Mouse (Mus musculus) liver, embryonic 16.5 days (tissue): ENCODE data around the gene Zeb2. TPM values are rescaled to one million over a fixed set of nuclear protein-coding genes. Genes with fewer than 3 reads are reported as not detected.

ENCODE experiments used
- ATAC-seq: fragments of 200-750 bp; cut with Nextera tagmentation; 2 replicates; pipeline ENCODE4 v1.8.0; 2017; ENCODE audit warnings: low read depth, mild to moderate bottlenecking, moderate number of reproducible peaks, moderate library complexity
- H3K27ac ChIP-seq: fragments of 300-500 bp; sonication (generic); 2 replicates; pipeline ENCODE4 v1.5.1; 2014; ENCODE audit warnings: mild to moderate bottlenecking, low read length
- H3K27me3 ChIP-seq: fragments of 300-500 bp; sonication (generic); 2 replicates; pipeline ENCODE4 v1.6.1; 2014; ENCODE audit warnings: low read depth, low read length, mixed read lengths; ENCODE audit not compliant: control insufficient read depth, insufficient read depth
- H3K36me3 ChIP-seq: fragments of 300-500 bp; sonication (generic); 2 replicates; pipeline ENCODE4 v1.6.1; 2014; ENCODE audit warnings: mild to moderate bottlenecking; ENCODE audit not compliant: control insufficient read depth, insufficient read depth
- H3K4me1 ChIP-seq: fragments of 300-500 bp; sonication (generic); 2 replicates; pipeline ENCODE4 v1.6.1; 2014; ENCODE audit warnings: low read depth, low read length, mixed read lengths; ENCODE audit not compliant: control insufficient read depth
- H3K4me2 ChIP-seq: fragments of 300-500 bp; sonication (generic); 2 replicates; pipeline ENCODE4 v1.6.1; 2014; ENCODE audit warnings: low read depth, low read length, mixed read lengths
- H3K4me3 ChIP-seq: fragments of 300-500 bp; sonication (generic); 2 replicates; pipeline ENCODE4 v1.5.1; 2014; ENCODE audit warnings: low read depth, mild to moderate bottlenecking, low read length
- H3K9ac ChIP-seq: fragments of 300-500 bp; sonication (generic); 2 replicates; pipeline ENCODE4 v1.6.1; 2014; ENCODE audit warnings: low read depth, low read length
- H3K9me3 ChIP-seq: fragments of 300-500 bp; sonication (generic); replicated peaks from 2 replicates; pipeline ENCODE4 v1.6.1; 2016; ENCODE audit warnings: low read length; ENCODE audit not compliant: control insufficient read depth
- WGBS: fragments of 180-500 bp; shearing (Covaris S2); extraction: QIAGEN DNeasy Blood & Tissue Kit; methylation state at CpG from one replicate; pipeline ENCODE4 v1.1.7; 2014; ENCODE audit not compliant: insufficient replicate concordance; 5-methylcytosine and 5-hydroxymethylcytosine counted together
- polyA plus RNA-seq: library from polyadenylated mRNA; unstranded; fragments of >200 nt; fragmentation: Nextera tagmentation; extraction: Ambion mirVana; gene quantifications from 2 replicates; pipeline ENCODE4 v1.2.1, GENCODE M21; 2015

Gene Zeb2
- polyA plus RNA-seq, 1 experiment from 2014 or later = 12.1 TPM

DNA sequence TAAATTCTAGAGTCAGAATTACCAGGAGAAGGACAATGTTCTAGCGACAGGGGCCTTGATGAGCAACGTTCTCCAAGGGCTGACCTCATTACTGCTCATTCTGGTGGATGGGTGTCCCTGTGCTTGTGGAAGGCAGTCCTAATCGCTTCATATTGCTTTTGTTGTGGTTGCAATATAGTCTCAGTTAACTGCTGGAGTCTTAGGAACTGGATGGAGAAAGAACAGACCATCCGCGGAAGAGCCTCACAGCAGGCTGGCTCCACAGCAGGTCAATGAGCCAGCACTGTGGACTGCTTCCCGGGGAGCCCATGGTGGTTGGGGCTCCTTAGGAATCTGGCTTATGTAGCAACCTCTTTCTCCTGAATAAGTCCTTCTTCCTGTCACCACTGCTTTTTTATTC, 12.4 kb upstream of the Zeb2 start:
- ATAC-seq = no peak
- Histone ChIP-seq H3K27ac (no peak overlapping the region), H3K4me3 (no peak overlapping the region), H3K4me2 (no peak overlapping the region), H3K4me1 (no peaks in the 10 kb centered on the region), H3K9ac (no peak overlapping the region), H3K9me3 (no peaks in the 10 kb centered on the region), H3K36me3 (no peaks in the 10 kb centered on the region), H3K27me3 (no peaks in the 10 kb centered on the region)
- WGBS = 71% methylated on average over 6 of the region's 6 CpGs

DNA sequence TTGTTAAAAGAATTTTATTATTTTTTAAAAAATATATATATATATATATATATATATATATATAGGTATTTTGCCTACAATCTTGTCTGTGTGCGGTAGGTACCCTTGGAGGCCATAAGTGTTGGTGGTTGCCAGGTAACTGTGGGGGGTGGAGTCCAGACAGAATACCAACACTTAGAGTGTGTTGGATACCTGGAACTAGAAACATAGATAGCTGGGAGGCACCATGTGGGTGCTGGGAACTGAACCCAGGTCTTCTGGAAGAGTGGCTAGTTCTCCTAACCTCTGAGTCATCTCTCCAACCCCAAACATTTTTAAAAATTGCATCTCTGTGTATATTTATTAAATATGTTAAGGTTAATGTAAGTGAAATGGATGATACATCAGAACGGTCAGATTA, 11.5 kb upstream of the Zeb2 start:
- no peaks in the 10 kb centered on the region for H3K27me3 ChIP-seq
- 87% methylated on average over 2 of the region's 2 CpGs for WGBS
- no peak overlapping the region for H3K27ac ChIP-seq
- no peak overlapping the region for H3K4me3 ChIP-seq
- no peaks in the 10 kb centered on the region for H3K9me3 ChIP-seq
- H3K36me3 ChIP-seq = no peaks in the 10 kb centered on the region
- no peaks in the 10 kb centered on the region for H3K4me1 ChIP-seq
- no peak overlapping the region for H3K9ac ChIP-seq
- no peak for ATAC-seq
- no peak overlapping the region for H3K4me2 ChIP-seq

DNA sequence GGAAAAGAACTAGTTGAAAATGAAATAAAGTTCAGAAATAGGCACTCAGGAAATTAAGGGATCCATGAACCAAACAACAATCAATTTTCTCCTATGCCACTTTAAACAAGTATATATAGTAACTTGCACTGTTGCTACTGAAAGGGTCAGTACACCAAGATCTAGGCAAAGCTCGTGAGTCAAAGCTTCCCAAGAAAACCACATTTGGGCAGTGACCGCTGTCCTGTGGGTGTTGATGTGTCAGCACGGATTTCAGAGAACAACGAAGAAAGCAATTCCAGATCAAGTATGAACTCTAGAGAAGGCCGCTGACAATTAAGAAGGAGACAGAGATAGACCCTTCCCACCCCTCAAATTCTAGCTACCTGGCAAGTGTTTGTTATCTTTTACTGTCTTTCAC, 9.2 kb upstream of the Zeb2 start:
- Histone ChIP-seq H3K4me2 (no peak overlapping the region), H3K36me3 (no peaks in the 10 kb centered on the region), H3K27me3 (no peaks in the 10 kb centered on the region), H3K9me3 (no peaks in the 10 kb centered on the region), H3K27ac (no peak overlapping the region), H3K4me1 (no peaks in the 10 kb centered on the region), H3K4me3 (no peak overlapping the region), H3K9ac (no peak overlapping the region)
- 67% methylated on average over 5 of the region's 5 CpGs for WGBS
- ATAC-seq = no peak

DNA sequence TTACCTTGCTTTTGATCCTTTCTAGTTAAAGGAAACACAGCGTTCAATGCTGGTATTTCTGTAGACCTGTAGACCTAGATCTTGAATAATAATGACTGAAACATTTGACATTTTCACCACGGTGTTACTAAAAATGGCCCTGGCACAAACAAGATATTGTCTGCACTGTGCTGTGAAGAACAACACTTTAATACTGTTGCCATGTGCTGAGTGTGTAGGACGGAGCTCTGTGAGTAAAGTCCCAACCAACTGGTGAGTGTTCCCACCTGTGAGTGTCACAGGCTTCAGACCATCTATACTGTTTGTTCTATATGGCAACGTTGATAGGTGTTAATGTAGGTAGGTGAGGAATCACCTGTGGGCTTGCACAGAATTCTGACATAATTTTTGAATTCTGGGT, 8.0 kb upstream of the Zeb2 start:
- Histone ChIP-seq H3K27ac (no peak overlapping the region), H3K4me1 (no peaks in the 10 kb centered on the region), H3K36me3 (no peaks in the 10 kb centered on the region), H3K9me3 (no peaks in the 10 kb centered on the region), H3K9ac (no peak overlapping the region), H3K4me3 (no peak overlapping the region), H3K4me2 (no peak overlapping the region), H3K27me3 (no peaks in the 10 kb centered on the region)
- no peak for ATAC-seq
- 61% methylated on average over 4 of the region's 4 CpGs for WGBS

DNA sequence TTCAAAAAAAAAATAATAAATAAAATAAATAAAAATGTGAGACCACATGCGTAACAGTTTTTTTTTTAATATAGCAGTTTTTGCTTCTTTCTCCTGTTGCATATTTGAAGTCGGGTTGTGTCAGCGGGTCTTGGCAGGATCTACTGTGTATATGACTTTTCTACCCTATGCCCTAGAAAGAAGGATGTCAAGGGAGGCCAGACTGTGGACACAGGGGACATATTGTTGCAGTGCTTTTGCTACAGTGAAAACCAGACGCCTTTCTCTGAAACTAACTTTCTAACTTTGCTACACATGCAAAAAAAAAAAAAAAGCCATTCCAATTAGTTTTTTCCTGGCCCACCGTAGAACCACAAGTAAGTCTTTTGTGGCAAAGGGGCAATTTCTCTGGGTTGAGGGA, 6.3 kb upstream of the Zeb2 start:
- Histone ChIP-seq H3K4me2 (no peak overlapping the region), H3K36me3 (no peaks in the 10 kb centered on the region), H3K4me1 (no peaks in the 10 kb centered on the region), H3K27ac (no peak overlapping the region), H3K27me3 (no peaks in the 10 kb centered on the region), H3K4me3 (no peak overlapping the region), H3K9ac (no peak overlapping the region), H3K9me3 (no peaks in the 10 kb centered on the region)
- ATAC-seq = no peak
- WGBS = 75% methylated on average over 5 of the region's 5 CpGs

DNA sequence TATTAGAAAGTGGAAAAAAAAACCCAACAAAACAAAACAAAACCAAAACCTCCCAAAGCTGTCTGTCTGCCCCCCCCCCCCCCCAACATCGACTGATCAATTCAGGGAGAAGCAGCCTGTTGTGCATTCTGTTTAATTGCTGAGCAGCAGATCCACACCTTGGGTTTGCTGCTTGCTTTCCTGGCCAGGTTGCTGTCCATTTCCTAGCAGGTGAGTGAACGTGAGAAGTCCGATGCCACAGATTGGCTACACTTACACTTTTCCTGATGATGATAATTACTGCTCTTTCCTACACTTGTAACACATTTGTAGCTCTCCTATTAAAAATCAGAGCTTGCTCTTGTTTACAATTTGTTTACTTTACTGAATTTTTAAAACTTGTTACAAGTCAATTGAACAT, 926 bp upstream of the Zeb2 start:
- Histone ChIP-seq H3K4me2 (no peak overlapping the region), H3K9me3 (no peaks in the 10 kb centered on the region), H3K27me3 (peaks cover 8% of the 10 kb centered on the region), H3K9ac (no peak overlapping the region), H3K36me3 (no peaks in the 10 kb centered on the region), H3K27ac (no peak overlapping the region), H3K4me1 (peaks cover 26% of the 10 kb centered on the region), H3K4me3 (no peak overlapping the region)
- no peak for ATAC-seq
- WGBS = 61% methylated on average over 3 of the region's 3 CpGs

DNA sequence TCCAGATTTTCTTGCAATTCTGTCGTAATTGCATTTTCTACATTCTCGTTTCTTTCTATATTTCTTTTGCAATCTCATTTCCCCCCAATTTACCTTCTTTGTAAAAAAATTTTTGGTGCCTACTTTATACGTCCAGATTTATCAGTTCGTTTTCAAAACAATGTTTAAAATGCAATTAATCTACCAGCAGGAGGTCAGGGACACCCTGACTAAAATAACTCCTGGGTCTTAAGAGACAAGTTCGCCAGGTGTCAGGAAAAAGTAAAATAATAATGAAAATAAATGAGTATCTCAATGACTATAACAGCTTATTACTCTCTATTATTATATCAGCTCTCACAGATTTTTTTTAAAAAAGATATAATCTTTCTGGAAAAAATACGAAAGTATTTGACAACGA, 397 bp upstream of the Zeb2 start:
- WGBS = 26% methylated on average over 7 of the region's 7 CpGs
- Histone ChIP-seq H3K9ac (no peak overlapping the region; the same call in 1 of the 2 replicates), H3K4me3 (peak overlapping the region; percentile 68), H3K4me1 (peaks cover 27% of the 10 kb centered on the region), H3K9me3 (no peaks in the 10 kb centered on the region), H3K27ac (no peak overlapping the region), H3K36me3 (no peaks in the 10 kb centered on the region), H3K27me3 (peaks cover 8% of the 10 kb centered on the region), H3K4me2 (peak overlapping the region; percentile 99)
- no peak for ATAC-seq

DNA sequence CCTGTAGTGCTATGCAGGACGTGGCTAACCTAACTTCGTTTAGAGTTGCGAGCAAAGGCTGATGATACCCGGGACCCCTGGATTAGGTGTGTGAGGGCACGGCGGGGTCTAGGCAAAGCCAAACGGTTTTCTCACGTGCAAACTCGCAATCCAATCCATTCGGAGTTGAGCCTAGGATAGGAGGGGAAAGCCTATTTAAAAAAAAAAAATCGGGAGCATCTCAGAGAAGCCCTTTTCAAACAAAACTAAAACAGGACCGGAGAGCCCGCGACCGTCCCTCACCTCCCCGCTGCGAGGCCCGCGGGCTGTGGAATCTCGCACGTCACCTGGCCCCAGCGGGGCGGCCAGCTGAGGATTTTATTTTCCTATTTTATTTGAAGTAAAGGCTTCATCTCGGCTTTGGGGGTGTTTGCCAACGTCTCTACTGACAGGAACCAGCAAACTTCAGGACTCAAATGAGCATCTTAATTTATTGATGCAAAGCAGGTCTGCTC, 617 bp downstream of the Zeb2 start:
- WGBS = under 1% methylated on average over 25 of the region's 25 CpGs
- ATAC-seq = no peak
- Histone ChIP-seq H3K4me3 (peak overlapping the region; percentile 68), H3K4me2 (peak overlapping the region; percentile 99), H3K27ac (peak overlapping the region; percentile 64), H3K36me3 (no peaks in the 10 kb centered on the region), H3K27me3 (peaks cover 8% of the 10 kb centered on the region), H3K9ac (peak overlapping the region; percentile 70), H3K9me3 (no peaks in the 10 kb centered on the region), H3K4me1 (peaks cover 27% of the 10 kb centered on the region)

DNA sequence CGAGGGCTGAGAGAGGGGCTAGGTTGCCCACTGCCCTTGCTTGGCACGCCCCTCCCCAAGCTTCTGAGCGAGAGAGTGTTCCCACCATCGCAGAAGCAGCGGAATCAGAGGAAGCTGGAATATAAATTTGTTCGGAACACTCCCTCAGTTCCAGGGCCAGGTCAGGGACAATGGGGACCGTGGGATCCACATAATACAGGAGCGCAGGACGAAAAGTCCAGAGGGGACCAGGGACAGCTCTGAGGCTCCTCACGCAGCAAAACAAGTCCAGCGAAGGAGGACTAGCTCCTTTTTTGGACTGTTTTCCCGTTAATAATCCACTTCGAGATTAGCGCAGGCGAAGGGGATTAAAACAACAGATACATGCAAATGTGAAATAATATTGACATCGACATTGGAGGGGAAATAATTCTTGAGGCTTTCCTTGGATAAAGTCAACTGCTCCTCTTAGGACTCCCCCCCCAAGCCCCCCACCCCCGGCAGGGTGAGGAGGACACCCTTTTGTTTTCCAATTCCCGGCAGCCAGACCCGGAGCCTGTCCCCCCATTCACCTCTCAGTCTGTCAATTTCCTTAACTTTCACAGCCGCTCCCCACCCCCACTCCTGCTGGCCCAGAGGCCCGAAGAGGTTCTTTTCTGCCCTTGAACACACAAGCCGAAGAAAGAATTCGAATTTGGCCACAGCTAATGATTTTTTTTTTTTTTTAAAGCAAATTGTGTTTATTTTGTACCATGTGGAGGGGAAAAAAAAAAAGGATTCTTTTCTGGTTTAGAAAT, 1.3 kb downstream of the Zeb2 start:
- Histone ChIP-seq H3K4me1 (peaks cover 29% of the 10 kb centered on the region), H3K27ac (peak overlapping the region; percentile 64), H3K4me2 (peak overlapping the region; percentile 99), H3K4me3 (peak overlapping the region; percentile 68), H3K36me3 (no peaks in the 10 kb centered on the region), H3K9ac (peak overlapping the region; percentile 70), H3K9me3 (no peaks in the 10 kb centered on the region), H3K27me3 (peaks cover 8% of the 10 kb centered on the region)
- no peak for ATAC-seq
- 2% methylated on average over 23 of the region's 23 CpGs for WGBS
